Mouse (Mus musculus): ENCODE results near the gene Gatc. TPM values are rescaled to one million over a fixed set of nuclear protein-coding genes. Genes with fewer than 3 reads are reported as not detected.

Gatc gene
- polyA plus RNA-seq, 1 experiment: 9.3 TPM

- peaks cover 48% of the 10 kb centered on the region for H3K36me3 ChIP-seq (ENCODE audit: control insufficient read depth, insufficient read depth)
- peak overlapping the region; percentile 54 for H3ac ChIP-seq (ENCODE audit: control insufficient read depth, insufficient read length, low read depth)
- H3K79me2 ChIP-seq (ENCODE audit: control insufficient read depth, insufficient read depth): peaks cover 63% of the 10 kb centered on the region
- peak; percentile 67 for TF ChIP-seq CTCF (IDR thresholded peaks at IDR 0.05; ENCODE audit: control insufficient read depth, insufficient read depth, insufficient read length)
- no peak for TF ChIP-seq USF1 (IDR thresholded peaks at IDR 0.05; ENCODE audit: low read depth)
- peak overlapping the region; percentile 90 for H3K4me3 ChIP-seq (ENCODE audit: insufficient read depth, poor library complexity, severe bottlenecking)
- no peaks in the 10 kb centered on the region for H3K27me3 ChIP-seq (ENCODE audit: control insufficient read depth, insufficient read depth, insufficient read length)
- H3K79me3 ChIP-seq (ENCODE audit: low read depth): peaks cover 43% of the 10 kb centered on the region
These were observed 6.6 kb upstream of the Gatc start for GRCm38 (mm10) chr5:115347564-115347963.

DNA sequence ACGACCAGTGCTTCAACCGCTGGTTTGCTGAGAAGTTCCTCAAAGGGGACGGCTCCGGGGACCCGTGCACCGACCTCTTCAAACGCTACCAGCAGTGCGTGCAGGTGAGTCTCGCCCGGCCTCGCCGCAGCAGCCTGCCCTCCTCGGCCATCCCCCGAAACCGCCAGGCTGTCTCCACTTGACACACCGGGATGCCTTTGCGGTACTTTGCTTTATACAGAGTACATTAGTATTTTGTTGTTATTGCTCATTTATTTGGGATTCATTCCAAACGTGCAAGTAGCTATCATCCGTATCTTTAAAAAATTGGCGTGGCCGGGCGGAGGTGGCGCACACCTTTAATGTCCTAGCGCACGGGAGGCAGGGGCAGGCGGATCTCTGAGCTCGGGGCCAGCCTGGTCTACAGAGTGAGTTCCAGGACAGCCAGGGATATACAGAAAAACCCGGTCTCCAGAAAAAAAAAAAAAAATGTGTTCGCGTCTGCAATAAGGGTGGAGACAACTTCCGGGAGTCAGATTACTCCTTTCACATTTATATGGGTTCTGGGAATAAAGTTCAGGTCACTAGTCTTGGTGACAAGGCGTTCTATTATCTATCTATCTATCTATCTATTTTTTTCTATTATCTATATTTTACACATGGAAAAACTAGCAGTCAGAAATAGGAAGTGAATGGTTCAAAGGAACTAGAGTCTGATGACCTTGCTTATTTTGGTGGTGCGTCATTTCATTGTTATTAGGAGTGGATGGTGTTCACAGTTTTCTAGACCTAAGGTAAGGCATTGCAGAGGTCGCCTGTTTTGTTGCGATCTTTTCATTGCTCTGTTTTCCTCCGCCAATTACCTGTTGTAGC, 562 bp upstream of the Gatc start:
- Histone ChIP-seq H3K4me3 (ENCODE audit: insufficient read depth, poor library complexity, severe bottlenecking) (peak overlapping the region; percentile 71), H3ac (ENCODE audit: control insufficient read depth, insufficient read length, low read depth) (peak overlapping the region; percentile 88), H3K79me2 (ENCODE audit: control insufficient read depth, insufficient read depth) (peaks cover 80% of the 10 kb centered on the region), H3K79me3 (ENCODE audit: low read depth) (peaks cover 38% of the 10 kb centered on the region), H3K36me3 (ENCODE audit: control insufficient read depth, insufficient read depth) (peaks cover 43% of the 10 kb centered on the region), H3K27me3 (ENCODE audit: control insufficient read depth, insufficient read depth, insufficient read length) (no peaks in the 10 kb centered on the region)
- TF ChIP-seq CTCF (IDR thresholded peaks at IDR 0.05; ENCODE audit: control insufficient read depth, insufficient read depth, insufficient read length) (no peak), USF1 (IDR thresholded peaks at IDR 0.05; ENCODE audit: low read depth) (no peak), CEBPB (IDR thresholded peaks at IDR 0.05; ENCODE audit: low read depth) (no peak), MAX (IDR thresholded peaks at IDR 0.05) (no peak), MYOD1 (IDR thresholded peaks at IDR 0.05; ENCODE audit: control insufficient read depth, insufficient read length, low read depth) (no peak), FOSL1 (IDR thresholded peaks at IDR 0.05; ENCODE audit: insufficient read depth, low read length, poor library complexity, severe bottlenecking) (no peak)

DNA sequence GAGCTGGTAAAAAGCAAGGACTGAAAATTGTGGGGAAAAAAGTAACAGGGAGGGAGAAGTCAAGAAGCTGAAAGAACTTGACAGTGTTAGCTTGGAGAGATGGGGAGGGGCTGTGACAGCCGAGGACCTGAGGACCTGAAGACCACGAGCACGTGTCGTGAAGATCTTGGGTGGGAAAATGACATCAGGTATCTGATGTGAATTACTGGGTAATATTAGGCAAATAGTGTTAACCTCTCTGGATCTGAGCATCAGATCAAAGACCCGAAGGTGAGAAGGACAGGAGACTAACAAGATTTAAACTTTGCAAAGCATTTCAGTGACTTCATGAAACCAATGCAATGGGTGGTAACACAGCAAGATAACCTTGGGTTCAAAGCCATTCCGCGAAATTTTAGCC, 971 bp downstream of the Gatc start:
- TF ChIP-seq CTCF (IDR thresholded peaks at IDR 0.05; ENCODE audit: control insufficient read depth, insufficient read depth, insufficient read length) (no peak), MYOG (IDR thresholded peaks at IDR 0.05; ENCODE audit: control insufficient read depth, extremely low read depth, insufficient read length) (no peak), CEBPB (IDR thresholded peaks at IDR 0.05; ENCODE audit: low read depth) (no peak), MYOD1 (IDR thresholded peaks at IDR 0.05; ENCODE audit: control insufficient read depth, insufficient read length, low read depth) (no peak), USF1 (IDR thresholded peaks at IDR 0.05; ENCODE audit: low read depth) (no peak)
- peaks cover 39% of the 10 kb centered on the region for H3K36me3 ChIP-seq (ENCODE audit: control insufficient read depth, insufficient read depth)

GRCm38 (mm10) chr5:115333626-115334025, 7.4 kb downstream of the Gatc start:
- peaks cover 42% of the 10 kb centered on the region for H3K79me2 ChIP-seq (ENCODE audit: control insufficient read depth, insufficient read depth)
- no peak for TF ChIP-seq CEBPB (IDR thresholded peaks at IDR 0.05; ENCODE audit: low read depth)
- TF ChIP-seq FOSL1 (IDR thresholded peaks at IDR 0.05; ENCODE audit: insufficient read depth, low read length, poor library complexity, severe bottlenecking): no peak
- TF ChIP-seq MYOD1 (IDR thresholded peaks at IDR 0.05; ENCODE audit: control insufficient read depth, insufficient read length, low read depth): no peak
- peaks cover 33% of the 10 kb centered on the region for H3K79me3 ChIP-seq (ENCODE audit: low read depth)
- no peak overlapping the region for H3ac ChIP-seq (ENCODE audit: control insufficient read depth, insufficient read length, low read depth)
- no peaks in the 10 kb centered on the region for H3K27me3 ChIP-seq (ENCODE audit: control insufficient read depth, insufficient read depth, insufficient read length)
- H3K36me3 ChIP-seq (ENCODE audit: control insufficient read depth, insufficient read depth): peaks cover 69% of the 10 kb centered on the region
- H3K4me3 ChIP-seq (ENCODE audit: insufficient read depth, poor library complexity, severe bottlenecking): no peak overlapping the region

More for the DNA sequence above, 971 bp downstream of the Gatc start:
- H3K79me2 ChIP-seq (ENCODE audit: control insufficient read depth, insufficient read depth): peaks cover 65% of the 10 kb centered on the region
- H3K4me3 ChIP-seq (ENCODE audit: insufficient read depth, poor library complexity, severe bottlenecking): peak overlapping the region; percentile 71
- no peak overlapping the region for H3ac ChIP-seq (ENCODE audit: control insufficient read depth, insufficient read length, low read depth)
- no peaks in the 10 kb centered on the region for H3K27me3 ChIP-seq (ENCODE audit: control insufficient read depth, insufficient read depth, insufficient read length)
- peaks cover 23% of the 10 kb centered on the region for H3K79me3 ChIP-seq (ENCODE audit: low read depth)

GRCm38 (mm10) chr5:115330955-115331354, 10.0 kb downstream of the Gatc start:
- Histone ChIP-seq H3K36me3 (ENCODE audit: control insufficient read depth, insufficient read depth) (peaks cover 65% of the 10 kb centered on the region), H3K27me3 (ENCODE audit: control insufficient read depth, insufficient read depth, insufficient read length) (no peaks in the 10 kb centered on the region), H3K79me2 (ENCODE audit: control insufficient read depth, insufficient read depth) (peaks cover 66% of the 10 kb centered on the region), H3K4me3 (ENCODE audit: insufficient read depth, poor library complexity, severe bottlenecking) (no peak overlapping the region), H3ac (ENCODE audit: control insufficient read depth, insufficient read length, low read depth) (no peak overlapping the region), H3K79me3 (ENCODE audit: low read depth) (peaks cover 47% of the 10 kb centered on the region)
- no peak for TF ChIP-seq MYOG (IDR thresholded peaks at IDR 0.05; ENCODE audit: control insufficient read depth, extremely low read depth, insufficient read length)

GRCm38 (mm10) chr5:115327610-115328548, 13.1 kb downstream of the Gatc start:
- Histone ChIP-seq H3K27me3 (ENCODE audit: control insufficient read depth, insufficient read depth, insufficient read length) (no peaks in the 10 kb centered on the region), H3K4me3 (ENCODE audit: insufficient read depth, poor library complexity, severe bottlenecking) (peak overlapping the region; percentile 78), H3K79me2 (ENCODE audit: control insufficient read depth, insufficient read depth) (peaks cover 69% of the 10 kb centered on the region), H3K79me3 (ENCODE audit: low read depth) (peaks cover 46% of the 10 kb centered on the region), H3K36me3 (ENCODE audit: control insufficient read depth, insufficient read depth) (peaks cover 36% of the 10 kb centered on the region), H3ac (ENCODE audit: control insufficient read depth, insufficient read length, low read depth) (peak overlapping the region; percentile 78)
- TF ChIP-seq MYOD1 (IDR thresholded peaks at IDR 0.05; ENCODE audit: control insufficient read depth, insufficient read length, low read depth) (no peak), CEBPB (IDR thresholded peaks at IDR 0.05; ENCODE audit: low read depth) (no peak), MYOG (IDR thresholded peaks at IDR 0.05; ENCODE audit: control insufficient read depth, extremely low read depth, insufficient read length) (no peak), MAX (IDR thresholded peaks at IDR 0.05) (no peak), USF1 (IDR thresholded peaks at IDR 0.05; ENCODE audit: low read depth) (no peak), FOSL1 (IDR thresholded peaks at IDR 0.05; ENCODE audit: insufficient read depth, low read length, poor library complexity, severe bottlenecking) (no peak), CTCF (IDR thresholded peaks at IDR 0.05; ENCODE audit: control insufficient read depth, insufficient read depth, insufficient read length) (no peak)
